Mouse (Mus musculus): ENCODE data around the gene Rftn2.

The Rftn2 gene

DNA sequence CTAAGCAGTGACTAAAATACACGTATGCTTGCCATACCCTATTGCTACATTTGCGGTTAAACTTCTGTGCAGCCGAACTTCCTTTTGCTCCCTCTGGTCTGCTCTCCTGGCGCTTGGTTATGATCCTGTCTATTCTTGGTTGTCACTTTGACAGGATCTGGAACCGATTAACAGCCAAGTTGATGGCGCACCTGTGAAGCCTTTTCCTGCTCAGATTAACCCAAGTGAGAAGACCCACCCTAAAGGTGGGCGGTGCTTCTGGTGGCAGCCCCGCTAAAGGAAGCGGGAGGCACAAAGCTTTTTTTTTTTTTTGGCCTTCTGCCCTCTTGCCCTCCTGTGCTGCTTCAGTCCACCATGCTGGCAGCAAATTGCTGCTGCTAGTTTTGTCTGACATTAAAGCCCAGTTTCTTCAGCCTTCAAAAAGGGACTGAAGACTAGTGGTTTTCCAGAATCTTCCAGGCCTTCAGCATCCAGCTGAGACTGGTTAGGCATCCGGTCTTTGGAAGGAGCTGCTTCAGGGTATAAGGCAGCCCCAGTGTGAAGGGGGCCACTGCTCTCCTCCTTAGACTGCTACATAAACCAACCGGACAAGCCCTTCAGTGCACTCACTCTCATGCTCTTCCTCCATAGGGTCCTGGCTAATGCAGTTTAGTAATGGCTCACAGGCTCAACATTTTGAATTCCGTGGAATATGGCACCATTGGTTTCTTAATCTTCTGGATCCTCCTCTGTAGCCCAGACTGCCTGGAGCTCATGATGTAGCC is 16.2 kb downstream of the Rftn2 start:
- peak; percentile 43 for DNase-seq (ENCODE audit: low spot score)

DNA sequence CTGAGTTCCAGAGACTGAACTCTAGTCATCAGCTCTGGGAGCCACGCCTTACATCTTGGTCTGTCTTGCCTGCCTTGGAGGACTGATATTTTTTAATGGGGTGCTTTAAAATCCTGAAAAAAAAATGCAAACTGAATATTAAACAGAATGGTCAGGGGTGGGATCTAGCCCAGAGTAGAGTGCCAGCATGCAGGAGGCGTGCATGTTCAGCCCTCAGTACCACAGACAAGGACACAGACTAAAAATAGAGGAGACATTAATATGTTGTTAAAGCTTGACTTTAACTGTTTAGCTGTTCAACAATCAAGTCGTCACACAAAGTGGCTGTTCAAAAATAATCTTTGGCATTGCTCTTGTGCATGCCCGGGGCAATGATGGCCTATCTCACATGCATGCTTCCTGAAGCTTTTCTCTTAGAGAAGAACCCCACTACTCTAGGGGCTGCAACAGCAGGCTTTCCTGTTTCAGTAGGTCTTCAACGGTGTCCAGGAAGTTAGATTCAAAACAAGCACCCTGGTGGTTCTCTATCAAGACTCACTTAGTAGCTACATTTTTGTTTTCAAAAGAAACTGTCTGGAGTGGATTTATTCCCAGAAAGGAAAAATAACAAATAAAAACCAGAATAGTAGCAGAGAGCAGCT is 18.0 kb downstream of the Rftn2 start:
- no peak for DNase-seq (ENCODE audit: low spot score)

DNA sequence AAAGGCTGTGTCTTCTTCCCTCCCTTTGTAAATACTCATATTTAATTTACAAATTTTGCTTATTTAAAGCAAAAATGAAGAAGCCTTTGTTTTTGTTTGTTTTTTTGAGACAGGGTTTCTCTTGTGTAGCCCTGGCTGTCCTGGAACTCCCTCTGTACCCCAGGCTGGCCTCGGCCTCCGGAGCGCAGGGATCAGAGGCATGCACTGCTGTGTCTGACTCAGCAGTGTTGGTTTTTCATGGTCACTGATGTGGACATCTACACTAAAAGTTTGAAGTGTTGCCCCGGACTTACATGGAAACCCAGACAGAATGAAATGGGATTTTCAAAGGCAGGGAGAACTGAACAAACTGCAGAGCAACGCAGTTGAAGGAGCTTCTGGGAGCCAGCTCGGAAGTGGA is 19.0 kb downstream of the Rftn2 start:
- no peak for DNase-seq (ENCODE audit: low spot score)

DNA sequence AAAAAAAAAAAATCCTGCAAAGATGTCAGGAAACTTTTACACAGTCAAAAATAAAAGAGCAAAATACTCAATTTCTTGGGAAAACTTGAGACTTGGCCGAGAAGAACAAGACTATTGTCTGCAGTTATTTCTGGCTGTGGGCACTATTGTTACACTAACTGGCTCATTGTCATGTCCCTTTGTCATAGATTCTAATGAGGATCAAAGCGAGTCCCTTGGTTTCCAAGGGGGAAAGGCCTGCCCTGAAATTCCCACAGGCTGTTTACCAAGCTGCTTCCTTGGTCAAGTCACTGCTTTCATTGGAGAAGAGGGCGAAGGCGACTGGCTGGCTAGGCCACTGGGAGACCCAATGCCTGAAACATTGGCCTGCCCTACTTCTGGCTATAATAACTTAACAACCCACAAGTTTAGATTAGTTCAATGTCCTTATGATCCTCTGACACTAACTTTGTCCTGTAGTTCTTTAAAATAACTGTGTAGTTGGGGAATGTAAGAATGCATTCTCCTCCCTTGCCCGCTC is 20.7 kb downstream of the Rftn2 start:
- no peak for DNase-seq (ENCODE audit: low spot score)

DNA sequence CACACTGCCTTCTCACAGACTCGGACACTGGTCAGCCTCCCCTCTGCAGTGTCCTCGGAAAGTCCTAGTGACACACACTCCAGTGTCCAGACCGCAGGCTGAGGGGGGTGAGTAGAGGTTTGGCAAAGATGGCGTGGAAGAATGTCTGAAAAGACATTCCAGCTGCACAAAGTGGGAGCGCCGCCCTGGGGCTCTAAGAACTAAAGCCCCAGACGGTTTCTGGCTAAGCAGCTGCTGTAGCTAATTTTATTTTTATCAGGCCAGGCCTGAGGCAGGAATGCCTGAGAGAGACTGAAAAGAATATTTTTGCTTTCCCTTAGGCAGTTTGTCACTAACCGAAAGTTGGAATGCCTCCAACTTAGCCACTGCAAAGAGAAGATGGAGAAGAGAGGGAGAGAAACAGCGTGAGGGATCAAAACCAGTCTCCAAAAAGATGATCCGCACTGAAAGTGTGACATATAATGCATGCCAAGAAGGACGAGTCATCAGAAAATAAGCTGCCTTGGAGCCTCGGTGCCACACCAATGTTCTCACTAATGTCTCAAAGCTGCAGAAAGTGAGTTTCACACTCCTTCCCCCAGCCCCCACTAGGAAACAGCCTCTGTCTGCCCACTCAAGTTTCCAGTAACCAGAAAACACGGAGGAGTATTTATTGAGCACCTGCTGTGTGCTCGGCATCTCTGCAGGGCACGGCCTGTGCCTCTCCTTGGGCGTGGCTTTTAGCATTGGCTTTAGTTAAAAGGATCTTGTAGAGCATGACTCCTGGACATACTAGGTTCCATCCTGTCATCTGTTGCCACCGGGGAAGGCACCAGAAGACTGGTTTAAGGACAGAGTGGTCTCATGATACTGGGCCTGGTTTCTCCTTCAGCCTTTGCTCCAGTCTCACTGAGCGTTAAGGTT is 24.5 kb downstream of the Rftn2 start:
- DNase-seq (ENCODE audit: low spot score) = no peak

DNA sequence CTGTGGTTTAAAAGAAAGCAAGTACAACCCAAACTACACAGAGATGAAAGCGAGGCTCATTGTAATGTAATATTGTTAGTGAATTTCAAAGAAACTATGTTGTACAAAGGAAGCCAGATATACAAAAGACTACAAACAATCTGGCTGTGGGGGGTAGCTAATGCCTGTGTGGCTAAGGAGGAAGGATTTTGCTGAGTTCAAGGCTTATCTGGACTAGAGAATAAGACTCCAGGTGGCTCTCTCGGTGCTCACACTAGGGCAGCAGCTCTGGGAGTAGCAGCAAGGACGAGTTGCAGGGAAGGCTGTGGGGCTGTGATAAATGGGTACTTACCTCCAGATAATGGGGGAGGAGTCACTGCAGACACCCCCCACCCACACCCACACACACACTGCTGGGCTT is 27.9 kb downstream of the Rftn2 start:
- no peak for DNase-seq (ENCODE audit: low spot score)

DNA sequence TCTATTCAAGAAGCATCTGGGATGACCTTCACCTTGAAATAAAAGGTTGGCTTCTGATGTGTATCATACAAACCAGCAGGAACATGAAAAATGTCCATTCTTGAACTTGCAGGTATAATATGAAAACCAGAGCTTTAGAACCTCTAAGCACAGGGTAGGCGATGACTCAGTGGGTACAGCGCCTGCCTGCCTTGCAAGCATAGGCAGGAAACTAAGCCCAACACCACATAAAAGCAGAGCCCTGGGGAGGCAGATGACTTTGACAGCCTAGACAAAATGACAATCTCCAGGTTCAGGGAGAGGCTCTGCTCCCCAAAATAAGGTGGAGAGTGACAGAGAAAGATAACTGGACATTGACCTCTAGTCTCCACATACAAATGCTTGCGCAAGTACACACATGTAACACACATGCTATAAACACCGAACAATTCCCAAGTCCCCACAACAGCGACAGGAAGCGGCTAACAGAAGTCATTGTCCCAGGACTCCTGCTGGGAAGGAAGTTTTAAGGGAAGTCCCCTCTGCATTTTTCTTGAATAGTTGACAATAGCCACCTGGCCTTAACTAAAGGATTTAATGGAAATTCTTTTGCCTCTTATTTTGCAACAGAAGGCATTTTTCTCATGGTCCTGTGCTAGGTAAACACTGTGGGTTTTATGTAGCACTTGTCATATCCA is 30.1 kb downstream of the Rftn2 start:
- DNase-seq (ENCODE audit: low spot score) = no peak

DNA sequence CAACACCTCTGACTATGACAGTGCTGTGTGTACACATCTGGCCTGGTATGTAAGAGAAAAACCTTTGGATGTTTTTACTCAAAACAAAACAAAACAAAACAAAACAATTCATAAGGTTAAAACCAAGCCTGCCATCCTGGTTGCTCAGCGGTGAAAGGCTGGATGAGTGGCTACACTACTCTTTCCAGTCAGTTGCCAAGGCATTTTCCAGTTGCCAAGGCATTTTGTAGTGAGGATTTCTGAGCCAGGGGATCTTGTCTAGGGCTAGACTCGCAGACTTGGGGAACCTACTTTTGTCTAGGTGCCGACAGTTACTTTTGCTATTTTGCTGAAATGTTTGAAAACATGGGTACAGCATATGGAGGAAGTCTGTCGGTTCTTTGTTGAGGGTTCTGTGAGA is 31.6 kb downstream of the Rftn2 start:
- no peak for DNase-seq (ENCODE audit: low spot score)

DNA sequence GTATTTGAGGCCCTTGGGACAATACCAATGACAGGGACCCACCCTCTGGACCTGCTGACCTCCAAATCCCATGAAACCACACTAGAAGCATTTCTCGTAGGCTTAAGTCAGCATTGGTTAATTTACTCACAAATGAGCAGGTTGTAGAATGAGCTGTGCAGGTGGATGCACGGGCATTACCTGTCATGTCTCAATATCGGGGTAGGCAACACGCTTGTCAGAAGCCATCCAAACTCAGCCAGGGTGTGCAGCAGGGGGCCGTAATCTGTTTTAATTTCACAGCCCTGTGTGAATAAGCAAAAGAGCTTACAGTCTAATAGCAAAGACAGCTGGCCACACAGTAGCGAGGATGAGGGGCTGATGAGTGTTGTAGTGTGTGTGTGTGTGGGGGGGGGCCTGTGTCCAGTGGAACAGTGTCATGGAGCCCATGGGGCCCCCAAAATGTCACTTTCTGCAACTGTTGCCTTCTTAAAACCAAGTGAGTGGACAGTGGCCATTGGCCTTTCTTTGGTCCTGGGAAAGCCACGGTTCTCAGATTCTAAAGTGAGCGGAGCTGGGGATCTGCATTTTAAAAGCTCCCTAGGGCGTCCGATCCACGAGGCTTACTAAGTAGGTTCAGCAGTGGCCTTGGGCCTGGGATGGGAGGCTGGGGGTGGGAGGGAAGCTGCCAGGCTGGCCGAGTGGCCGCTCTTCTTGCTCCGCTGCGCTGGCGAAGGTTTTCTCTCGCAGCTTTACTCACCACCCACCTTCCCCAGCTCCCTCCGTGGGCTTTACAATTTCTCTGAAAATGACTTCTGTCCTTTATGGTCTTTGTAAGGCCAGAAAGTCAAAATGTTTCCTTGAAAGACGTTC is 32.3 kb downstream of the Rftn2 start:
- DNase-seq (ENCODE audit: low spot score) = no peak

DNA sequence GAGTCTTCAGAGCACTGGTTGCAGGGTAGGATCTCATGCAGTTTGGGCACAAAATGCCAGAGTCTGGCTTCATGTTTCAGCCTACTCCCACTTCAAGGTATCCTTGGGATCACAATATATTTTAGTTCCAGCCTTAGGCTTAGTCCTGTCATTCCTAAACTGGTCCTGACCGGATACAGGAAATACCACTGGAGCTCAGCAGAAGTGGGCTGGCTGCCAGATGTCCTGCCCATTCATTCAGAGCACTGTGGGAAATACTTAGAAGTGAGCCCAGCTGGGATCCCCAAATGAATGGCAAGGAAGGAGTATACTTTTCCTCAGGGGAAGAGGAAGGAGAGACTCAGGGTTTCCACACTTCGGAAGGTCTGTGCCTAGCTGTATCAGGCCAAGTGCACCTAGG is 33.3 kb downstream of the Rftn2 start:
- no peak for DNase-seq (ENCODE audit: low spot score)

DNA sequence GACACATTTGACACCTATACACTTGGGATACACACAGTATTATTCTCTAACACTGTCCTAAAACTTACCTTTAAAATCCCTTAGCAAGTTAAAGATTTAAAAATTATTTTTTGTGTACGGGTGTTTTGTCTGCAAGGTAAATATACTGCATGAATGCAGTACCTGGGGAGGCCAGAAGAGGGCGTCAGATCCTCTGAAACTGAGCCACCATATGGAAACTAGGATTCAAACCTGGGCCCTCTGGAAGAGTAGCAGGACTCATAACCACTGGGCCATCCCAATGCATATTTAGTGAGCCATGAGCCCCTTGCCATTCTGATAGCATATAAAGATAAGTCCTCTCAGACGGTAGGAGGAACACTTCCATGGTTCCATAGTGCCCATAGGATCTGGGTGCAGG is 33.8 kb downstream of the Rftn2 start:
- no peak for DNase-seq (ENCODE audit: low spot score)

DNA sequence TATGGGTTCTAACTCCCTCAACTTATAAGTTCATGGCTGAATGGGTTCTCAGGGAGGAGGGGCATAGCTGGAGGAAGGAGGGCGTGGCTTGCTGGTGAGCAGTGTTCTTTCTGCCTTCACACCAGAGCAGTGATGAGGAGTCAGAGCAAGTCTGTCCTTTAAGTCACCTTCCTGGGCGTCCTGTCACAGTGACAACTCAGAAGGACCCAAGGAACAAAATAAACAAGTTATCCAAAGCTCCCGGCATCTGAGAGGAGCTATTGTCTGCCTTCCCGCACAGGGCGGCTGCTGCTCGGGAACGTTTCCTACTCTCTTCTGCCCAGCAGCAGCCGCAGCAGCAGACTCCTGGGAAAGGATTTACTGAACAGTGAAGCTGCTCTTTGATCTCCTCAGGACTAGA is 34.6 kb downstream of the Rftn2 start:
- no peak for DNase-seq (ENCODE audit: low spot score)

DNA sequence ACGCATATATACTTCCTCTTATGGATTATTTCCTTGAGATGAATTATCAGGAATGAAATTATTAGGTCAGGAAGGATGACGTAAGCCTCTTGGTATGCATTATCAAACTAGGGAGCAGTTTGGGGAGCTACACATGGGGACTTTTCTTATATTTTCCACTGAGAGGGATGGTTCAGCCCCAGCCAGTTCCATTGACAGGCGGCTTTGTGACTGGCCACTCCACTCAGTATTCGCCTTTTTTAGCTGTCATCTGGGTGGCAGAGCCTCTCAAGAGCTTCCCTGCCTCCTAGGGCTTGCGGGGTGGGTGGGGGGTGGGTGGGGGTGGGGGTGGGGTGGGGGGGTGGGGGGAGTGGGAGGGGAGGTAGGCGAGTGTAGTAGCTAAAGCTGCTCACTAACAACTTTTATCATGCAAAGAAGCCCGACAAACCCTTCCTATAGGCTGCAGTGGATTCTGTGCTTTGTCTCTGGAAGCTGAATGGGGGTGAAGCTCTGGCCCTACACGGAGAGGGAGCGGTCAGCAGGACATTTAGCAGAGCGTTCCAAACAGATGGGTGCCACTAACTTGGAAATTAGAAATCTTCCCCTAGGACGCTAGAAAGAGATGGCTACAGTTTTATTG is 39.9 kb downstream of the Rftn2 start:
- no peak for DNase-seq (ENCODE audit: low spot score)

DNA sequence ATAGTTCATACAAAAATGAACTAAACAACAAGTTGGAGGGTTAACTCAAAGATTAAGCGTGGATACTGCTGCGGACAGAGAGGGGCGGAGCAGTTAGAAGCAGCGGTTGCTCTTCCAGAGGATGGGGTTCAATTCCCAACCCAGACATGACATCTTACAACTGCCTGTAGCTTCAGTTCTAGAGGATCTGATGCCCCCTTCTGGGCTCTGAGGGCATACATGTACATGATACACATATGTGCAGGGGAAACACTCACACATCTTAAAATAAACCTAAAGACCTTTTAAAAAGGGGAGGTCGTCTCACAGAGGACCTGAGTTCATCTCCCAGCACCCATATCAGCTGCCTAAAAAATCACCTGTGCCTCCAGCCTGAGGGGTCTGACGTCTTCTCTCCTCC is 40.9 kb downstream of the Rftn2 start:
- no peak for DNase-seq (ENCODE audit: low spot score)

DNA sequence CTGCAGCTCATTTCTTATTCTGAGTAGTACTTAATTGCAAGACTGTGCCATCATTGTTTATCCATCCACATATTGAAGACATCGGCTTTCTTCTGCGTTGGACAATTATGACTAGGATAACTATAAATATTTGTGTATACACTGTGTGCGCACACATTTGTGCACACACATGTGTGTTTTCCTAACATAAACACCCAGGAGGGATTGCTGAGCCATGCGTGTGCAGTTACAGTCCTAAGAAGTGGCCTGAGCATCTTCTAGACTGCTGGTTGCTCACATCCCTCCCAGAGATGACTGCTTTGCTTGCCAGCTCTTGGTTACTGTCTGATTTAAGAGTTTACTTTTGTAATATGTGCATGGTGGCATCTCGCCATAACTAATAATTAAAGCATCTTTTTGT is 44.2 kb downstream of the Rftn2 start:
- no peak for DNase-seq (ENCODE audit: low spot score)

DNA sequence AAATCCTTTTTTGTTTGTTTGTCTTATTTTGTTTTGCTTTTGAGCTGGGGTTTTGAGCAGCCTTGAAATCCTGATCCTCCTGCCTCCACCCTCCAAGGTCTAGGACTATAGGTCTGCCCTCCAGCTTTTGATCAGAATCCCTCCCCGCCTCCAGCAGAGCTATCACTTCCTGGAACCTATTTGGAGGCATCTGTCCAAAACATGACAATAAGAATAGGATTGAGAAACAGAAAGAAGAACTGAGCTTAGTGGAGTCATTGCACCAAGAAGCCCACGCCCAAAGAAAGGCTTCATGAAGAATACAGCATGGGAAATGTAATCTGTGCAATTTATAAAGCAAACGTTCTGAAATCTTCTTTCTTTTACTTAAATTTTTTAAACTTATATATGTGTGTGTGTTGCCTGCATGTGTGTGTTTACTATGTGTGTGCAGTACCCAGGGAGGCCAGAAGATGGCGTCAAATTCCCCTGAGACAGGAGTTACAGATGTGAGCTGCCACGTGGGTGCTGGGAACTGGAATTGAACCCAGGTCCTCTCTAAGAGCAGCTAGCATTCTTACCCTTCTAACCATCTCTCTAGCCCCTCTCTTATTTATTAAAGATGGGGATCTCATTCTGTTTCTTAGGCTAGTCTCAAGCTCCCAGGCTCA is 46.5 kb downstream of the Rftn2 start:
- DNase-seq (ENCODE audit: low spot score) = no peak

DNA sequence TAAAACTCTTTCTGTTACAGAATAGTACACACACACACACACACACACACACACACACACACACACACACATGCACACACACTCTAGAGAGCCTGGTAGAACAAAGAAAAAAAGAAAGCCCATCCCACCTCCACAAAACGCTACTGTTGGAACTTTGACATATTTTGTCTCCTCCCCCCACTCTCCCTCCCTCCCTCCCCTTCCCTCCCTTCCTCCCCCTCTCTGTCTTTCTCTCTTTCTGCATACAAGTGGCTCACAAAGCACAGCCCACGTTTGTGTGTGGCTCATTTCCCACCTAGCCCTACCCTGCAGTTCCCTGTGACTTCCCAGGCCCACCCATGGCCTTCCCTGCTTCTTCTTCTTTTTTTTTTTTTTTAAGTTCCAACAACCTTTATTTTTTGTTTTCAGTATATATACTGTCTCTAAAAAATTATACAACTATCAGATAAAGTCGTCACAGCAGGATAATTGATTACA is 52.0 kb downstream of the Rftn2 start:
- no peak for DNase-seq (ENCODE audit: low spot score)

DNA sequence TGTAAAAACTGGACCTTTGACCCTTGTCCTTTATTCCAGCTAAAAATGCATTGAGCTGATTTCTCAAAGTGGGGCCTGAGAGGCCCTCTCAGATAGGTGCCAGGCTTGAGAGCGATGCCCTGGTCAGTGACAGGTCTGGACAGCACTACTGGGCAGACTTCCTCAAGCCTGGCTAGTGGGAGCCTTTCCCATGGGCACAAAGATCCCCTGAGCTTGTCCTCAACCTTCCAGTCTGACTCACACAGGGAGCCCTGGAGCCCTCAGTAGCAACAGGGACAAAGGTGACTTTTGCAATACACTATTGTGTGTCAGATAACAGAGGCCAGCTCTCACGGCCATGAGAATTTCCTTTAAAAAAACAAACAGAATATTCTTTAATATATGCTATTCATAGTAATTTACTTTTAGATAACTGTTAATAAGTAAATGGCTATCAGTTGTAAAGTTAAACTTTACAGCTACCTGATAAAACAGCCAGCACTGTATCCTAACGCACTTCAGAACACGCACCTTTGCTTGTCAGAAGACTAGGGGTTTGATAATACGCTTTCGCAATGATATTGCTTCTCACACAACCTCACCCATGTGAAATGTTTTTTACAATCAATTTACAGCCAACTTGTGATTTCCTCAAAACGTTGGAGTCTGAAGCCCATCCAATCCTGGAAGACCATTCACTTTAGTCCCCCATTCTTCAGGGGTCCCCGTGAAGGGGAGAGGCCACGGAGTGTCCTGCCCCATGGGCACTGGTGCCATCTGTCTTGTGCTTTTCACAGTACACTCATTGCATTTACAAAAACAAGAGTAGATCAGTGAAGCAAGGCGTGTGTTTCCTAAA is 52.6 kb downstream of the Rftn2 start:
- no peak for DNase-seq (ENCODE audit: low spot score)
